Mouse (Mus musculus) heart, adult 8-10 months (tissue): Measurements from ENCODE around the gene Smap2. TPM values are rescaled to one million over a fixed set of nuclear protein-coding genes. Genes with fewer than 3 reads are reported as not detected.

Experiments used
- DNase-seq: peaks from one replicate; pipeline ENCODE4 v3.0.0; 2022; ENCODE audit warnings: low spot score
- total RNA-seq, 4 experiments: library from RNA; stranded (reverse); gene quantifications; 2 replicates each; pipeline ENCODE4 v1.2.4; 2022

Smap2 gene
- total RNA-seq, 4 experiments from 2014 or later = 39.1 to 57.5 (median 49.1) TPM

DNA sequence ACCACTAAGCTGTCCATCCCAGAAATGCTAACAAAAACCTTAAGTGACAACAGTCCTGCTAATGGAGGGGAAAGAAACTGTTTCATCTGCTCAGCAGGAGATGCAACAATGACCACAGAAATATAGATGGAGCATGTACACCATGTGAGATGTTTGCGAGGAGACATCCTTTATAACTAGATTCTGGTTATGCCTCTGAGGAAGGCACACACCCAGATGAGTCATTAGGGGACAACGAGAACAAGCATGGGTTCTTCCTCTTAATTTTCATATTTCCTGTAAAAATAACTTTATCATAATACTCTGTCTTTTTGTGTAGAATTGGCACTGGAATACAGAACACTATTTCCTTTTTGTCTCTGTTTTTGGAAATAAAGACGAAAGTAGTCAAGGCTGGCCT is 38.8 kb downstream of the Smap2 start:
- no peak for DNase-seq

DNA sequence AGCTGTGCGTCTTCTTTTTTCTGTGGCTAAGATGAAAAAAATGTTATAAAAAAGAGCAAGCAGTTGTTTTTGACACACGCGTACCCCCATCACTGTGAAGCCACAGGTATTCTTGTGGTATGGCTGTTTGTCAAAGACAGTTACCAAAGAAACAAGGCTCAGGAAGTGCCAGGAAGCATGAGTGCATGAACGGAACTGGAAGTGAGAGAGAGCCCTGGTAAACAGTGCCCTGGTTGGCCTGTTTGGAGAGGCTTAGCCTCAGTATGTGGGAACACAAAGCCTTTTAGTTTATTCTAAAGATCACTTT is 41.7 kb downstream of the Smap2 start:
- DNase-seq = no peak

DNA sequence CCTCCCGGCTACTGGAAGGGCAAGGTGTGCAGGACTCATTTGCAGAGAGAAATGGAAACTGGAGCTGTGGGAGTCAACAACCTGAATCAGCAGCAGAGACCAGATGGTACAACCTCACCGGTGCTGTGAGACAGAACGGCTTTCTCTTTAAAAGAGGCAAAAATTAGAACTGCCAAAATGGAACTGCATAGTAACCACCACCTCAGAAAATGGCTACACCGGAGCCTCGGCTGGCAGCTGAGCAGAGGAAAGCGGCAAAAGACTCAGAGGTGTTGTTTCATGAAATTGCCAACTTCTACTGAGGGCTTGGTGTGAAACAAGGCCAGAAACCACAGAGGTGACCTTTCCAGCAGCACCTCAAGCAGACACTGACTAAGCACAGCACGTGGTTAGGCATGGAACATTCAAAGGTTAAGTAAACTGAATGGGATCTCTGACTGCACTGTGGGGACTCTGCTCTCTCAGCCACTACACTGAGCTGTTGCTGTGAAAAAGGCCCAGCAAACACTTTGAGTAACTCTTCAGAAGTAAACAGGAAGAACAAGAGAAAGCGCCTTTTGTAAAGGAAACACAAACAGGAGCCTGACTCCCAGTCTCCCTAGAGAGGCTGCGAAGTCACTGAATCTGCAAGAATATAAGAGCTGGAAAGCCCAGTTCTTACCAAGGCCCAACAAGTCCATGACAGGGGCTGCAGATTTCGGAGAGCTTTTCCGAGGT is 42.2 kb downstream of the Smap2 start:
- no peak for DNase-seq

DNA sequence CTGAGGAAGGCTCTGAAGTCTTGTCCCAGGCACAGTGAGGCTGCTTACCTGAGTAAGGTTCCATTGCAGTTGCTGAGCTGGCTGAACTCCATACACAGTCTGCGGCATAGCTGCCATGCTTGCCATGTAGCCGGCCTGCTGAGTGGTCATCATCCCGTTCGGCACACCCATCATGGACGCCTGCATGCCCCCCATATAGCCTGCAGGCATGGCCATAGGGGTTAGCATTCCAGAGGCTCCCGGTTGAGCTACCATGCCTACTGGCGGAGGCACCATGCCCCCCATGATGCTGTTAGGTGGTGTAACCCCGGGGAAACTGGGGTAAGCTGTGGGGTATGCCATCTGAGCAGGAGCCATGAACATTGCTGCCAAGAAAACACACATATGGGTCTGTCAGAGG is 45.2 kb downstream of the Smap2 start:
- no peak for DNase-seq

DNA sequence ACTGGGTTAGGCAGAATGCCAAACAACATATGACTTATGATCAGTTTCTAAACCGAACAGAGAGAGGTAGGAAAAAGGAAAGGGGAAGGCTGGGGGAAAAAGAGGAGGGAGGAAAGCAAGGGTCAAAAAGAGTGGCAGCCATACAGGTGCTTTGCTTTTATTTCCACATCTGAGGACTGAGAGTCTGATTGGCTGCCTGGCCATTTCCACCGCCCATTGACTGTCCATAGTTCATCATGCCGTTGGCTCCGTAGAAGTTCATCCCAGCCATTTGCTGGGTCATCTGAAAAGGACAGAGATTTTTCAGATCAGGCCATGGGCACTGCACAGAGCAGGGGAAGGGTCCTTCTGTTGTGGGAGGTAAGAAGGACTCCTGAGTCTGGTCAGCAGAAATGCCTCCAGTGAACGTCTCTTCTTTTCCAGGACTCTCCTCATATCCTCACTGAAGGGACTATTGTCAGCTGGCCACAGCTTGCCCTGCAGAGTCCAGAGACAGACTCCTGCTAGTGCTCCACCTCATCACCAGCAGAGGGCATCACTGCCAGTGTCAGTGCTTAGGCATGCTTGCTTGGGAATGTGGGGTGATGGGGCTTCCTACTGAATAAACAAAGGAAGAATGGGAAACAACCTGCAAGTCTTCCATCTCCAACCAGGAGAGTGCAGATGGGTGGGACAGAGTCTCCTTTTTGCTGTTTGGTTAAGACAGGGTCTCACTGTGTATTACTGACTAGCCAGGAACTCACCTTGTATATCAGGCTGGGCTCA is 47.5 kb downstream of the Smap2 start:
- DNase-seq = no peak

DNA sequence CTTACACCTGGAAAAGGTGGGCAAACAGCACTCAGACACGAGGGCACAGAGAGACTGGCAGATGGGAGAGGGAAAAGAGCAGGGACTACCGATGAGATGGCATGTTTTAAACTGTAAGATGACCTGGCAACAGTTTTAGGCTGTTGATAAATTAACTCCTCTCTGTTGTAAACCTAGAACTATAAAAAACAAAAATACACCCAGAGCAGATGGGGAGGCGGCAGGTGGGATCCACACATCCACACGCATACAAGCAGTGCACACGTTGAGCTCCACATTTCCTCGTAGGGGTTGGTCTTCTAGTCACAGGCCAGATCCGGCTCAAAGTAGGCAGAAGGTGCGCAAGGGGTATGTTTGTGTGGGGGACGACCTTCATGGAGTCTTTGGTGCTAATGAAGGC is 48.6 kb downstream of the Smap2 start:
- no peak for DNase-seq

DNA sequence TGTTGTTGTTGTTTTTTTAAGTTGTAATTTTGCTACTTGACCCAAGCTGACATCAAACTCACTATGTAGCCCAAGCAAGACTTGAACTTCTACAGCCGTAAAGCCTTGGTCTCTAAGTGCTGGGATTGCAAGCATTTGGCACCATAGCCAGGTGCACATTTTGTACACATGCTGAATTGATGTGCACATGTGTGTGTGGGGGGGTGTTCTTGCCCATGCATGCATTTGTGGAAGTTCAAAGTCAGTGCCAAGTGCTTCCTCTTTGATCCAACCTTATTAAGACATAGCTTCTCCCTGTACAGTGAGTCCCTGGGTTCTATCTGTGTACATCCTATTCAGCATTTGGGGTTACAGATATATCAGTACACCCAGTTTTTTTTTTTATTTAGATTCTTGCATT is 61.5 kb downstream of the Smap2 start:
- DNase-seq = no peak

DNA sequence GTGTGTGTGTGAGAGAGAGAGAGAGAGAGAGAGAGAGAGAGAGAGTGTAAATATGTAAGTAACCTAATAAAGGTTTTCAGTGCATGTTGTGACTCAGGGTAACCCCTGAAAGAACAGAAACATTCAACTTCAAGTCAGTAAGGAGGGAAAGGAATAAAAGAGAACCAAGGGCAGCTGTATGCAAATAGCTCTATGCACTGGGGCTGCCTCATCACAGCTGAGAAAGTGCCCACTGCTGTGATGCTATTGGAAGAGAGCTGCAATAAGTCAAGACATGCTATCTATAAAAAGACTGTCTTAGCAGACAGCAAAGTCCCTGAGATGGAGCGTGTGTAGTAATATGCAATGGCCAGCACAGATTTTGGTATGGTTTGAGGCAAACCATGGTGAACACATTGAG is 63.4 kb downstream of the Smap2 start:
- no peak for DNase-seq

DNA sequence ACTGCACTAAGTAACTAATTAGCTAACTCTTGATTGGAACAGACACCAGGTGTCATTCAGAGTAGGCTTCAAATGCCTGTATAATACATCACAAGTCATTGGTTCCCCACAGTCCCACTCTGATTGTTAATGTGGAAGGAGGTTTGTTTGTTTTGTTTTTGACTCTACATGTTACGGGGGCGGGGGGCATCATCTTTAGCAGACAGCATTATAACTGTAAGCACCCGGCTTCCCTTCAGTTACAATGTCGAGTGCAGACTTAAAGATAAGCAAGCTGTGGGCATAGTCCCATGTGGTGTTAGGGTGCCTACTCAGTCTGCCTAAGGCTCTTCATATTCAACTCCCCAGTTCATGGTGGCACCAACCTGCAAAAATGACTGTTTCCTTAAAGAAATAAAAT is 64.0 kb downstream of the Smap2 start:
- DNase-seq = no peak

DNA sequence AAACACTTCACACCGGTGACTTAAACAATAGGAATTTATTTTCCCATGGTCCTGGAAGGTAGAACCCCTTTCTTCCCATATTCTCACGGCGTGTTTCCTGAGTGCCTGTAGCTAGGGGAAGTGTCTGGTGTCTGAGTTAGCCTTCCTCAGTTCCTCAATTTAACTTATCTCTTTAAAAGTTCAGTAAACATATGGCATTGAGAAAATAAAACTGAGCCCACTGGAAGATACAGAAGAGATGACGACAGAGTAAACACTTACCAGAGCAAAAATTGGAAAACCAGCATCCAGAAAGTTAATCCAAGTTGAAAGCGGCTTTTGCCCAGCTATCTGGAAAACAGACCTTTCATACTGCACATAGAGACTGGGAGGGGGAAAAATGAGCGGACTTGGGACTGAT is 64.9 kb downstream of the Smap2 start:
- peak; percentile 33 for DNase-seq

DNA sequence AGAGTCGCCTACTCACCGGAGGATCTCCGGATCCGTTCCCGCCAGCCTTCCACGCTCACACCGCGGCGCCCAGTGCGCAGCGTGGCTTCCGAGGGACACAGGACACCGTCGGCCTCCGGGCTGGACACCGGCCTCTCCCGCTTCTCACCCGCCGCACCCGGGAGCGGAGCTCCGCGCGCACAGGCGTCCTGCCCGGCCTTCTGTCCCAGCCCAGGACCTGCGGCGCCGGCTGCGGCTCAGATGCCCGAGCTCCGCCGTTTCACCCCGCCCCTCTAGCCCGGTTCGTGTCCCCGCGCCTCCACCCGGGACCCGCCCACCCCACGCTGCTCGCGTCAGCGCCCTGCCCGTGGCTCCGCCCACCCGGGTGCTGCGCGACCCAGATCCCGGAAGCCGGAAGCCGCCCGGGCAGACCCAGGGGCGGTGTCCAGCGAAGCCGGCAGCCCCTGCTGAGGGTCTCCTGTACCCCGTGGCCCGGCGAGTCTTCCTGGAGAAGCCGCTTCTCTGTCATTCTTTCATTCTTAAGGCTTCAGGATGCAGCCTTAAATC is 65.5 kb downstream of the Smap2 start, which contains the start of gene Zfp69:
Gene Zfp69, minus strand, starts transcription at position 272 of the 546 bp plus-strand sequence.
- DNase-seq = peak; percentile 85

DNA sequence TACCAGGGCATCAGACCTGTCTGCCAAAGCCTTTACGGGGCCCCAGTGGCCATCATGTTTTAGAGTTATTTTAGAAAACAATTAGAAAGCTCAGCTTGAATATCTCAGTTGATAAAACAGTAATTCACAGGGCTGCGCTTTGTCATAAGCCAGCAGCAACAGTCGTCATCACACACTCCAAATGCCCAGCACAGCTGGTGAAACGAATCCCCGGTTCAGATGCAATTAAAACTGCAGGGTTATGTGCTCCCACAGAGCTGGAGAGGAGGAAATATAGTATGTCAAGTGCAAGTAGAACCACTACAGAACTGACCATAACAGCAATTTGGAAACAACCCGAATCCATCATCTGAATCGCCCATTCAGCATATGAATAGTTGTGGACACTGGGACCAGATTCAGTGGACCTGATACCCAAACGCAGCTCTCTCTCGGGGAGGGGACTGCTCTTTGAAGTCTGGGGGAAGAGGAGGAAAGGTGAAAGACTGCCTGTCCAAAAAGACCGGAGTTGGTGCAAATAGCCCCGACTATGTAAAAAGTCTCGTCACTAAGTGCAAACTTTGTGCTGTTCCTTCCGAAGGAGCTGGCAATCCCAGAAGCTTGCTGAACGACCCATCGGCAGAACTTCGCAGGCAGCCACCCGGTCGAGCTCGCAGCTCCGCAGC is 66.2 kb downstream of the Smap2 start:
- DNase-seq = no peak

DNA sequence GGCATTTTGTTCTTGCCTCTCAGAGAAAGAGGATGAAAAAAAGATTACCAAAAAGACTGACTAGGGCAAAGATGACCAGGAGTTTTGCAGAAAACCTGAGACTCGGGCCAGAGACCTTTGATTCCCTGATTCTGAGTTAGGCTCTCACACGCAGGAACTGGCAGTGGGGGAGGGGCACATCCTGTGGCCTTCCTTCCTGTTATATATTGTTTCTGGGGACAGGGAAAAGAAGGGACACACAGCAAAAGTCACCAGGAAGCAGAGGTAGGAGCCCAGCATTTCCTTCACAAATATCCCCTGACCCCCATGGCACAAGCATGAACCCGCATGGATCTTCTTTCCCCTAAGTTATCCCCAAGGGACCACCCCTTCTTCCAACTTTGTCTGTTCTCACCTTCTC is 68.1 kb downstream of the Smap2 start:
- peak; percentile 36 for DNase-seq

DNA sequence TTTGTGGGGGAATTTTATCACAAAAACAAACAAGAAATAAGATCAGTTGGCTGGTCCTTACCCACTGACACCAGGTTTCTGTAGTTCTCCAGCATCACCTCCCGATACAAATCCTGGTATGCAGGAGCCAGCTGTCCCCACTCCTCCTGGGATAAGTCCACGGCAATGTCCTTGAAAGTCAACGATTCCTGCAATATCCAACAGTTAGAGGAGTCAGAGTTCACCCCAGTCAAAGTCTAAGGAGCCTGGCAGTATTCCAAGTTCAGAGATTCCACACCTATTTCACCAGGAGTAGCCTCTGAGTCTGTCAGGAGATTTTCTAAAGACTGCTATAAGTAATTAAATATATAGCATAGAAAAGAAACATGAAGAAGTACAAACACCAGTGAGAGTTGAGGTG is 82.0 kb downstream of the Smap2 start:
- no peak for DNase-seq

DNA sequence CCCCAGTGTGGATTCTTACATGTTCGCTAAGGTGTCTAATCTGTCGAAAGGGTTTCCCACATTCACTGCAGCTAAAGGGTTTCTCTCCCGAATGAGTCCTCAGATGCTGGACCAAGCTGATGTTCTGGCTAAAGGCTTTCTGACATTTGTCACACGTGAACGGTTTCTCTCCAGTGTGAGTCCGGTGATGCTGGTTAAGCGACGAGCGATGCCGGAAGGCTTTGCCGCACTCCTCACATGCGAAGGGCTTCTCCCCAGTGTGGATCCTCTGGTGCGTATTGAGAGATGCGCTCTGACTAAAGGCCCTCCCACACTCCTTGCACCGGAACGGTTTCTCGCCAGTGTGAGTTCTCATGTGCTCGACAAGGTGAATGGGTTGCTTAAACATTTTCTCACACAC is 86.3 kb downstream of the Smap2 start:
- DNase-seq = no peak

DNA sequence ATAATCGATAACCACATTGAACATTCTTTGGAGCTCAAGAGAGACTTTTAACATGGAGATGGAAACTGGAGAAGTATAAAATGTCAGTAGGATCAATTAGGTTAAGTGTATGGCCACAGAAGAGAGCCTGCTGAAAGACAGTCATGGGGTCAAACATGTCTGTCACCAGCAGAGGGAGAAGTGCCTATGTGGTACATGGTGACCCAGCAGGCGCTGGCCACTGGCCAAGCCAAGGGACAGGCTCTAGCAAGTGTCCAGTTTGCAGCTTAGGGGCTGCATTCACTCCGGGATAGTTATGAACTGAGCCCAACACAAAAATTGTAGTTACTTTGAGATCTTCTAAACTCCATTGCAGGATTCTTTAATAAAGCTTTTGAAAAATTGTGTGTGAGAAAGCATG is 88.4 kb downstream of the Smap2 start:
- DNase-seq = no peak

DNA sequence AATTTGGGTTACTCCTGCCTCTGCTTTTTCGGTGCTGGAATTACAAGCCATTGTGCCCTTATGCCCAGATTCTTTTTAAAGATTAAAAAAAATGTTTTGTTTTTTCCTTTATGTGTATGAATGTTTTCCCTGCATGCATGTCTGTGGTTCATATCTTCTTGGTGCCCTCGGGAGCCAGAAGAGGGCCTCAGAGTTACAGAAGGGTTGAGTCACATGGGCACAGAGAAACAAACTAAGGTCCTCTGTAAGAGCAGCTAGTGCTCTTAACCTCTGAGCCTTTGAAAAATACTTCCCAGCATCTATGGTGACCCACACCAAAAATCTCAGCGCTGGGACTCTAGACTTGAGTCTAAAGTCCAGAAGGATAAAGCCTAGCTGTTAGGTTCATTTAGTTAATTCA is 91.7 kb downstream of the Smap2 start:
- DNase-seq = no peak

DNA sequence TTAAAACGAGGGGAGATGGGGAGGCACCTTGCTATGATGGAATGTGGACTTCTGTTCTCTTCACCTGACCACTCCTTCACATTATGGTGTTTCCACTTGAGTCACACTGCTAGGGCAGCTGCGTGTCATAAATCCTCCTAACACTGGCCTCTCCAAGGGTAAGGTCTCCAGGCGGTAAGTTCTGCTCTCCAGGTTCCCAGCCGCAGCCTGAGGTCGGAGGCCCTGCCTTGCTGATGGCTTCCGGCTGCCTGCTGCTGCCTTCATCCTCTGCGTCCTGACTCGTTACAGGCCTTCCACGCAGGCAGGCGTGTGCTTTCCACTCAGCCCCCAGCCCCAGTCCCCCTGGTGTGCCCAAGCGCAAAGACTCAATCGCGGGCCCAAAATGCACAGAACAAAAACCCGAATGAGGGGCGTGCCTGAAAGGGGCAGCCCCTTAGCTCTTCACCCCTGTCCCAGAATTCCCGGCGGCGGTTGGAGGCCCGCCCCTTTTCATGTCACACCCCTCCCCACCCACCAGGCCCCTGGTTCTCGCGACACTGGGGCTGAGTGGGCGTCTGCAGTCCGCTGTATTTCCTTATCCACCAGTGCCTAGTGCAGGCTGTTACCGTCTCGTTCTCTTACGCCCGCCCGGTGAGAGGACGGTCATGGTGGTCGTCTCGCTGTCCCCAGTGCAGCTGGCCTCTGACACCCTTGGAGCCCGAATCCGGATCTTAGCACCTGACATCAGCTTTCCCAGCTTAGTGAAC is 92.3 kb downstream of the Smap2 start, which contains the start of gene Exo5:
Gene Exo5, minus strand, starts transcription at position 464 of the 746 bp plus-strand sequence.
- peak; percentile 88 for DNase-seq

DNA sequence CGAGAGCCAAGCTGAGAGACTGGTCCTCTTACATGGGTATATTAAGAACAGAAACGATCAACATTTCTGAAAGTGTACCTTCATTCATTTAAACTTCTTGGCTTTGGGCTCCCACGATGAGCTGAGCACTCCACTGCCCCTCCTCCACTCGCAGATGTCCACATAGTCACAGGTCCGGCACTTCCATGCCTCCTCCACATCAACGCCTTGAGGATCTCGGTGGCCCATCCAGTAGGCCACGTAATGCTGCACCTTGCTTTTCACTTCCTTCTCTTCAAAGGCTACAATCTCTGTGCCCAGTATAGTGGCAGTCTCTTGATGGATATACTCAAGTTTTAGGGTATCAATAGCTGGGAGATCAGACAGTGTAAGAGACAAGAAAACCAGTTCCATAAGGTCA is 95.6 kb downstream of the Smap2 start:
- no peak for DNase-seq
